Mouse (Mus musculus): ENCODE measurements at regions not wholly inside any gene's neighbourhood (a gene's known extent, or its start where the extent isn't known, plus 50 kb on each side); places are given as distances from the start of the nearest gene placed in this dataset.
"Not testable (repeated sequence)": the region's sequence is repeated elsewhere in the genome, so short reads cannot be mapped to it uniquely, and the experiment has no call there.

- no peak overlapping the region for H3K9ac ChIP-seq
- DNase-seq (ENCODE audit: low spot score) (peak; percentile 41), ATAC-seq (ENCODE audit: low FRiP score) (no peak)
- H3K27me3 ChIP-seq (ENCODE audit: control insufficient read depth, insufficient read depth, low read length), result no peaks in the 10 kb centered on the region
- H3K4me3 ChIP-seq (replicated peaks; ENCODE audit: low read length), result no peak overlapping the region
- WGBS, result 73% methylated on average over 1 of the region's 1 CpGs
- H3K9me3 ChIP-seq (ENCODE audit: control insufficient read depth, low read length), result no peaks in the 10 kb centered on the region
- H3K4me2 ChIP-seq (replicated peaks), result no peak overlapping the region
- H3K27ac ChIP-seq, result no peak overlapping the region
- no peaks in the 10 kb centered on the region for H3K4me1 ChIP-seq (replicated peaks; ENCODE audit: control insufficient read depth, insufficient read depth, low read length)
- H3K36me3 ChIP-seq (replicated peaks; ENCODE audit: control insufficient read depth, insufficient read depth), result no peaks in the 10 kb centered on the region
These were observed 396.3 kb upstream of the Zfp960 start for GRCm38 (mm10) chr17:16667606-16668005.

GRCm38 (mm10) chr17:16704199-16704598 is 359.7 kb upstream of the Zfp960 start:
- Histone ChIP-seq H3K9me3 (ENCODE audit: control insufficient read depth, low read length) (no peaks in the 10 kb centered on the region), H3K4me1 (replicated peaks; ENCODE audit: control insufficient read depth, insufficient read depth, low read length) (no peaks in the 10 kb centered on the region), H3K27me3 (ENCODE audit: control insufficient read depth, insufficient read depth, low read length) (no peaks in the 10 kb centered on the region), H3K27ac (no peak overlapping the region), H3K9ac (no peak overlapping the region), H3K4me2 (replicated peaks) (no peak overlapping the region), H3K36me3 (replicated peaks; ENCODE audit: control insufficient read depth, insufficient read depth) (no peaks in the 10 kb centered on the region), H3K4me3 (replicated peaks; ENCODE audit: low read length) (no peak overlapping the region)
- DNase-seq (ENCODE audit: low spot score) (no peak), ATAC-seq (ENCODE audit: low FRiP score) (no peak)

- H3K9ac ChIP-seq, result no peak overlapping the region
- H3K36me3 ChIP-seq (replicated peaks; ENCODE audit: control insufficient read depth, insufficient read depth), result no peaks in the 10 kb centered on the region
- ATAC-seq (ENCODE audit: low FRiP score), result no peak
- no peak for DNase-seq (ENCODE audit: low spot score)
- no peak overlapping the region for H3K27ac ChIP-seq
- no peaks in the 10 kb centered on the region for H3K4me1 ChIP-seq (replicated peaks; ENCODE audit: control insufficient read depth, insufficient read depth, low read length)
- H3K4me3 ChIP-seq (replicated peaks; ENCODE audit: low read length), result no peak overlapping the region
- H3K27me3 ChIP-seq (ENCODE audit: control insufficient read depth, insufficient read depth, low read length), result no peaks in the 10 kb centered on the region
- no peak overlapping the region for H3K4me2 ChIP-seq (replicated peaks)
- H3K9me3 ChIP-seq (ENCODE audit: control insufficient read depth, low read length), result no peaks in the 10 kb centered on the region
- WGBS, result 97% methylated on average over 1 of the region's 1 CpGs
These were observed 358.0 kb upstream of the Zfp960 start for GRCm38 (mm10) chr17:16705890-16706289.

- H3K4me2 ChIP-seq (replicated peaks), result no peak overlapping the region
- no peak overlapping the region for H3K9ac ChIP-seq
- H3K4me1 ChIP-seq (replicated peaks; ENCODE audit: control insufficient read depth, insufficient read depth, low read length), result no peaks in the 10 kb centered on the region
- H3K4me3 ChIP-seq (replicated peaks; ENCODE audit: low read length), result no peak overlapping the region
- DNase-seq (ENCODE audit: low spot score) (no peak), ATAC-seq (ENCODE audit: low FRiP score) (no peak)
- no peaks in the 10 kb centered on the region for H3K36me3 ChIP-seq (replicated peaks; ENCODE audit: control insufficient read depth, insufficient read depth)
- H3K27ac ChIP-seq, result no peak overlapping the region
- H3K27me3 ChIP-seq (ENCODE audit: control insufficient read depth, insufficient read depth, low read length), result no peaks in the 10 kb centered on the region
- 85% methylated on average over 2 of the region's 2 CpGs for WGBS
- H3K9me3 ChIP-seq (ENCODE audit: control insufficient read depth, low read length), result no peaks in the 10 kb centered on the region
These were observed 337.0 kb upstream of the Zfp960 start for GRCm38 (mm10) chr17:16726904-16727303.

- no peak overlapping the region for H3K27ac ChIP-seq
- H3K9me3 ChIP-seq (ENCODE audit: control insufficient read depth, low read length), result no peaks in the 10 kb centered on the region
- no peaks in the 10 kb centered on the region for H3K4me1 ChIP-seq (replicated peaks; ENCODE audit: control insufficient read depth, insufficient read depth, low read length)
- no peak overlapping the region for H3K4me2 ChIP-seq (replicated peaks)
- H3K36me3 ChIP-seq (replicated peaks; ENCODE audit: control insufficient read depth, insufficient read depth), result no peaks in the 10 kb centered on the region
- no peak overlapping the region for H3K9ac ChIP-seq
- 0 out of 2 replicates have a peak, but pooled peaks have one; percentile 46 for ATAC-seq (ENCODE audit: low FRiP score)
- H3K4me3 ChIP-seq (replicated peaks; ENCODE audit: low read length), result no peak overlapping the region
- H3K27me3 ChIP-seq (ENCODE audit: control insufficient read depth, insufficient read depth, low read length), result no peaks in the 10 kb centered on the region
- DNase-seq (ENCODE audit: low spot score), result peak; percentile 39
- 44% methylated on average over 4 of the region's 4 CpGs for WGBS
These were observed 310.8 kb upstream of the Zfp960 start for GRCm38 (mm10) chr17:16753090-16753489.

- not testable (repeated sequence) for H3K27ac ChIP-seq; H3K4me2 ChIP-seq (replicated peaks); H3K4me3 ChIP-seq (replicated peaks; ENCODE audit: low read length); DNase-seq (ENCODE audit: low spot score); ATAC-seq (ENCODE audit: low FRiP score); H3K36me3 ChIP-seq (replicated peaks; ENCODE audit: control insufficient read depth, insufficient read depth); H3K9ac ChIP-seq; H3K27me3 ChIP-seq (ENCODE audit: control insufficient read depth, insufficient read depth, low read length); H3K9me3 ChIP-seq (ENCODE audit: control insufficient read depth, low read length); H3K4me1 ChIP-seq (replicated peaks; ENCODE audit: control insufficient read depth, insufficient read depth, low read length)
- 89% methylated on average over 7 of the region's 7 CpGs for WGBS
These were observed 293.3 kb upstream of the Zfp960 start for GRCm38 (mm10) chr17:16770587-16770986.

- H3K4me1 ChIP-seq (replicated peaks; ENCODE audit: control insufficient read depth, insufficient read depth, low read length), result no peaks in the 10 kb centered on the region
- no peak overlapping the region for H3K4me3 ChIP-seq (replicated peaks; ENCODE audit: low read length)
- no peaks in the 10 kb centered on the region for H3K27me3 ChIP-seq (ENCODE audit: control insufficient read depth, insufficient read depth, low read length)
- ATAC-seq (ENCODE audit: low FRiP score), result no peak
- WGBS, result 58% methylated on average over 5 of the region's 5 CpGs
- no peak overlapping the region for H3K27ac ChIP-seq
- DNase-seq (ENCODE audit: low spot score), result no peak
- H3K9me3 ChIP-seq (ENCODE audit: control insufficient read depth, low read length), result no peaks in the 10 kb centered on the region
- H3K4me2 ChIP-seq (replicated peaks), result no peak overlapping the region
- no peaks in the 10 kb centered on the region for H3K36me3 ChIP-seq (replicated peaks; ENCODE audit: control insufficient read depth, insufficient read depth)
- H3K9ac ChIP-seq, result no peak overlapping the region
These were observed 265.6 kb upstream of the Zfp960 start for GRCm38 (mm10) chr17:16798316-16798715.

- Histone ChIP-seq H3K36me3 (replicated peaks; ENCODE audit: control insufficient read depth, insufficient read depth) (no peaks in the 10 kb centered on the region), H3K27me3 (ENCODE audit: control insufficient read depth, insufficient read depth, low read length) (no peaks in the 10 kb centered on the region), H3K4me1 (replicated peaks; ENCODE audit: control insufficient read depth, insufficient read depth, low read length) (no peaks in the 10 kb centered on the region), H3K27ac (no peak overlapping the region), H3K9me3 (ENCODE audit: control insufficient read depth, low read length) (no peaks in the 10 kb centered on the region), H3K4me3 (replicated peaks; ENCODE audit: low read length) (no peak overlapping the region), H3K4me2 (replicated peaks) (no peak overlapping the region), H3K9ac (no peak overlapping the region)
- no peak for DNase-seq (ENCODE audit: low spot score)
- WGBS, result 46% methylated on average over 3 of the region's 3 CpGs
- ATAC-seq (ENCODE audit: low FRiP score), result no peak
These were observed 258.9 kb upstream of the Zfp960 start for GRCm38 (mm10) chr17:16804986-16805385.

- no peak overlapping the region for H3K9ac ChIP-seq
- DNase-seq (ENCODE audit: low spot score), result no peak
- whole genome bisulfite sequencing, result 25% methylated on average over 3 of the region's 3 CpGs
These were observed 245.5 kb upstream of the Zfp960 start for GRCm38 (mm10) chr17:16818421-16818820.

GRCm38 (mm10) chr17:16821716-16822115 is 242.2 kb upstream of the Zfp960 start:
- no peak for ATAC-seq (ENCODE audit: low FRiP score)
- no peak overlapping the region for H3K9ac ChIP-seq
- 85% methylated on average over 3 of the region's 3 CpGs for WGBS

More at GRCm38 (mm10) chr17:16818421-16818820, 245.5 kb upstream of the Zfp960 start:
- ATAC-seq (ENCODE audit: low FRiP score), result no peak
- Histone ChIP-seq H3K9me3 (ENCODE audit: control insufficient read depth, low read length) (no peaks in the 10 kb centered on the region), H3K36me3 (replicated peaks; ENCODE audit: control insufficient read depth, insufficient read depth) (no peaks in the 10 kb centered on the region), H3K4me2 (replicated peaks) (no peak overlapping the region), H3K27ac (no peak overlapping the region), H3K4me3 (replicated peaks; ENCODE audit: low read length) (no peak overlapping the region), H3K4me1 (replicated peaks; ENCODE audit: control insufficient read depth, insufficient read depth, low read length) (no peaks in the 10 kb centered on the region), H3K27me3 (ENCODE audit: control insufficient read depth, insufficient read depth, low read length) (no peaks in the 10 kb centered on the region)

More at GRCm38 (mm10) chr17:16821716-16822115, 242.2 kb upstream of the Zfp960 start:
- no peaks in the 10 kb centered on the region for H3K36me3 ChIP-seq (replicated peaks; ENCODE audit: control insufficient read depth, insufficient read depth)
- no peaks in the 10 kb centered on the region for H3K4me1 ChIP-seq (replicated peaks; ENCODE audit: control insufficient read depth, insufficient read depth, low read length)
- DNase-seq (ENCODE audit: low spot score), result no peak
- no peaks in the 10 kb centered on the region for H3K27me3 ChIP-seq (ENCODE audit: control insufficient read depth, insufficient read depth, low read length)
- H3K27ac ChIP-seq, result no peak overlapping the region
- no peaks in the 10 kb centered on the region for H3K9me3 ChIP-seq (ENCODE audit: control insufficient read depth, low read length)
- H3K4me2 ChIP-seq (replicated peaks), result no peak overlapping the region
- H3K4me3 ChIP-seq (replicated peaks; ENCODE audit: low read length), result no peak overlapping the region
